Mouse (Mus musculus) ES-E14 (cell line): ENCODE data around the gene Pml.

Experiments
- CHD2 ChIP-seq: IDR thresholded peaks from 2 replicates; pipeline ENCODE4 v1.6.1; 2014; ENCODE audit warnings: mild to moderate bottlenecking, low read depth, low read length, inconsistent platforms
- HCFC1 ChIP-seq: IDR thresholded peaks from 2 replicates; pipeline ENCODE4 v1.6.1; 2012; ENCODE audit warnings: low read length, inconsistent platforms, borderline replicate concordance; ENCODE audit not compliant: insufficient read depth
- MAFK ChIP-seq: IDR thresholded peaks from 2 replicates; pipeline ENCODE4 v1.6.1; 2014; ENCODE audit warnings: mild to moderate bottlenecking, low read depth, low read length, inconsistent platforms; ENCODE audit not compliant: insufficient read depth
- ZC3H11A ChIP-seq: IDR thresholded peaks from 2 replicates; pipeline ENCODE4 v1.6.1; 2012; ENCODE audit warnings: low read depth, mild to moderate bottlenecking, inconsistent platforms, low read length, borderline replicate concordance
- ZNF384 ChIP-seq: IDR thresholded peaks from 2 replicates; pipeline ENCODE4 v1.6.1; 2012; ENCODE audit warnings: low read depth, low read length, inconsistent platforms

- TF ChIP-seq ZC3H11A (no peak), ZNF384 (no peak), MAFK (no peak), HCFC1 (no peak), CHD2 (no peak)
These were observed 17.2 kb downstream of the Pml start for GRCm38 (mm10) chr9:58232374-58232773.
